Mouse (Mus musculus) hindbrain, postnatal 0 days (tissue): ENCODE results near the gene Kctd11. TPM values are rescaled to one million over a fixed set of nuclear protein-coding genes. Genes with fewer than 3 reads are reported as not detected.
A peak's percentile ranks its signal among the peaks of the same experiment; 100 is the strongest.

Source experiments
- ATAC-seq: fragments of 200-750 bp; cut with Nextera tagmentation; 2 replicates; pipeline ENCODE4 v1.8.0; 2017; ENCODE audit warnings: mild to moderate bottlenecking, moderate TSS enrichment, moderate library complexity
- DNase-seq: peaks from one replicate; pipeline ENCODE4 v3.0.0-alpha.2; 2015; ENCODE audit warnings: low spot score
- H3K27ac ChIP-seq: fragments of 300-500 bp; sonication (generic); 2 replicates; pipeline ENCODE4 v1.5.1; 2014; ENCODE audit warnings: mild to moderate bottlenecking
- H3K27me3 ChIP-seq: fragments of 300-500 bp; sonication (generic); 2 replicates; pipeline ENCODE4 v1.6.1; 2014; ENCODE audit warnings: low read length, mixed read lengths; ENCODE audit not compliant: insufficient read depth
- H3K36me3 ChIP-seq: fragments of 300-500 bp; sonication (generic); 2 replicates; pipeline ENCODE4 v1.6.1; 2014; ENCODE audit warnings: low read length, mixed read lengths; ENCODE audit not compliant: insufficient read depth
- H3K4me1 ChIP-seq: fragments of 300-500 bp; sonication (generic); 2 replicates; pipeline ENCODE4 v1.6.1; 2014; ENCODE audit warnings: antibody characterized with exemption, low read length, mixed read lengths; ENCODE audit not compliant: insufficient read depth
- H3K4me2 ChIP-seq: fragments of 300-500 bp; sonication (generic); 2 replicates; pipeline ENCODE4 v1.6.1; 2014; ENCODE audit warnings: low read depth, mild to moderate bottlenecking, low read length, moderate library complexity, mixed read lengths
- H3K4me3 ChIP-seq: fragments of 300-500 bp; sonication (generic); 2 replicates; pipeline ENCODE4 v1.5.1; 2014; ENCODE audit warnings: low read length
- H3K9ac ChIP-seq: fragments of 300-500 bp; sonication (generic); replicated peaks from 2 replicates; pipeline ENCODE4 v1.6.1; 2014; ENCODE audit warnings: mild to moderate bottlenecking, low read length, moderate library complexity, mixed read lengths
- H3K9me3 ChIP-seq: fragments of 300-500 bp; sonication (generic); 2 replicates; pipeline ENCODE4 v1.6.1; 2016; ENCODE audit warnings: low read length, mixed read lengths
- CTCF ChIP-seq: IDR thresholded peaks from 2 replicates; pipeline ENCODE4 v1.5.1; 2016; ENCODE audit warnings: antibody characterized with exemption, control low read depth, low read depth
- WGBS: fragments of 180-500 bp; shearing (Covaris S2); extraction: QIAGEN DNeasy Blood & Tissue Kit; methylation state at CpG from one replicate; pipeline ENCODE4 v1.1.7; 2014; 5-methylcytosine and 5-hydroxymethylcytosine counted together
- microRNA-seq, 2 experiments: library from miRNA; unstranded; fragments of <30 nt; microRNA quantifications; one replicate each; pipeline ENCODE4; 2016
- polyA plus RNA-seq: library from polyadenylated mRNA; unstranded; fragments of >200 nt; fragmentation: Nextera tagmentation; extraction: Ambion mirVana; gene quantifications from 2 replicates; pipeline ENCODE4 v1.2.1, GENCODE M21; 2015
- total RNA-seq: library from RNA; depleted of rRNA; stranded (reverse); fragments of >200 nt; gene quantifications from 2 replicates; pipeline ENCODE4 v1.2.3, GENCODE M21; 2014; rRNA removed

The Kctd11 gene
- total and polyA plus RNA-seq, 2 experiments from 2014 or later = 1.3 to 2.0 TPM

DNA sequence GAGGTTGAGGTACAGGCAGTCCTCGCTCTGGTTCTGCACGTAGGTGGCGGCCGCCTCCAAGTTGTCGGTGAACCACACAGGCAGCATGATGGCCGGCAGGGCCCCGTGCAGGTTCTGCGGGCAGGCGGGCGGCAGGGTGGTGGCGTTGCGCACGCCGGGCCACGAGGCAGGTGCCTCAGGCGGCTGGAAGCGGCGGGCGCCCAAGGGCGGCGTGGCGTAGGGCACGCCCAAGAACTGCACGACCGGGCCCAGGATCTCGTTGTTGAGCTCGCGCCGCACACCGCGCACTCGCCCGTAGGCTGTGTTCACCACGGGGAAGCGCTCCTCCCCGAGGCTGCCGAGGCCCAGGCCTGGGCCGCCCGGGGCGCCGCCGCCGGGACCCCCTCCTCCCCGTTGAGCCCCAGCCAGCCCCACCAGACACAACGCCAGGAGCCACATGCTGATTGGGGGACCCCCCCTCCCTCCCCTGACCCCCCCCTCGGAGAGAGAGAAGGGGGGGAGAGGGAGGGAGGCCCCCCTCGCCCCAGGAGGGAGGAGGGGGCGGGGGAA is 47.1 kb downstream of the Kctd11 start:
- peak overlapping the region; percentile 79 for H3K9ac ChIP-seq
- H3K27me3 ChIP-seq = no peaks in the 10 kb centered on the region
- DNase-seq = peak; percentile 48

GRCm38 (mm10) chr11:69833554-69833953 is 47.7 kb downstream of the Kctd11 start:
- peak overlapping the region; percentile 86 for H3K4me2 ChIP-seq
- no peak for ATAC-seq
- peaks cover 10% of the 10 kb centered on the region for H3K36me3 ChIP-seq
- no peaks in the 10 kb centered on the region for H3K9me3 ChIP-seq
- peaks cover 11% of the 10 kb centered on the region for H3K4me1 ChIP-seq
- TF ChIP-seq CTCF = no peak
- peak overlapping the region; percentile 72 for H3K4me3 ChIP-seq
- H3K27me3 ChIP-seq = no peaks in the 10 kb centered on the region
- 55% methylated on average over 8 of the region's 8 CpGs for WGBS
- peak overlapping the region; percentile 79; the same call in 1 of the 2 replicates for H3K9ac ChIP-seq
- no peak for DNase-seq
- no peak overlapping the region for H3K27ac ChIP-seq

More for the DNA sequence above, 47.1 kb downstream of the Kctd11 start:
- 10% methylated on average over 30 of the region's 48 CpGs for WGBS
- Histone ChIP-seq H3K4me1 (peaks cover 12% of the 10 kb centered on the region), H3K36me3 (peaks cover 10% of the 10 kb centered on the region), H3K27ac (no peak overlapping the region), H3K4me2 (peak overlapping the region; percentile 86), H3K4me3 (peak overlapping the region; percentile 72), H3K9me3 (no peaks in the 10 kb centered on the region)
- TF ChIP-seq CTCF = no peak
- no peak for ATAC-seq

DNA sequence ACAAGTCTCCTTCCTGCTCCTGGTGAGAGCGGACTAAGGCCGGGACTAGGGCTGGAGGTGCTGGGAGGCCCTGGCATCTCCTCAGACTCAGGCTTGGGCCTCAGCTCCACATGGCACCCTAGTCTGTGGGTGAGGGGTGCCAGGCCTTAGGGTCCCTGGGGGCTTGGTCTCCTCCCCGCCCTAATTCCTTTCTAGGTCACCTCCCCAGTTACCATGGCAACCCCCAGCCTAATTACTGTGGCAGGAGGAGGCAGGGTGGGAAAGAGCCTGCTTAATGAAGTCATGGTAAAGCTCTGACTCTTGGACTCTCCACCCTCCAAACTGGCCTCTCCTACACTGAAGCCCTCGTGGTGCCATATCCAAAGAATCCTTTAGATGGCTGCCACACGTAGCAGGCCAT is 52.4 kb downstream of the Kctd11 start:
- Histone ChIP-seq H3K4me1 (no peaks in the 10 kb centered on the region), H3K4me2 (no peak overlapping the region), H3K27me3 (no peaks in the 10 kb centered on the region), H3K27ac (no peak overlapping the region), H3K4me3 (no peak overlapping the region), H3K9ac (no peak overlapping the region), H3K9me3 (no peaks in the 10 kb centered on the region), H3K36me3 (peaks cover 51% of the 10 kb centered on the region)
- WGBS = 51% methylated on average over 5 of the region's 5 CpGs
- no peak for TF ChIP-seq CTCF
- no peak for DNase-seq
- ATAC-seq = no peak

Small RNAs within 50 kb of the gene (microRNA-seq; reads per million reads assigned to microRNA genes)
- gene Mir6924 = 0 reads per million in 2 experiments

Other genes starting within 250 kb of the Kctd11 start
Only the 30 nearest of the 41 such genes appear.
- 18.3 and 18.8 TPM in 2 replicates for gene Polr2a, start 122.8 kb downstream of the Kctd11 start, total RNA-seq
- 9.1 and 10.5 TPM in 2 replicates for gene Polr2a, start 122.8 kb downstream of the Kctd11 start, polyA plus RNA-seq
- gene Slc35g3, start 119.4 kb downstream of the Kctd11 start, total RNA-seq = 0.72 TPM in 1 of 2 replicates, not detected in the other
- 0.11 and 0.15 TPM in 2 replicates for gene Slc35g3, start 119.4 kb downstream of the Kctd11 start, polyA plus RNA-seq
- 39.2 and 39.9 TPM in 2 replicates for gene Zbtb4, start 115.5 kb downstream of the Kctd11 start, total RNA-seq
- gene Zbtb4, start 115.5 kb downstream of the Kctd11 start, polyA plus RNA-seq = 4.6 and 4.9 TPM in 2 replicates
- 1.5 TPM in 1 of 2 replicates, not detected in the other for gene Chrnb1, start 85.5 kb downstream of the Kctd11 start, total RNA-seq
- 0.85 and 1.5 TPM in 2 replicates for gene Chrnb1, start 85.5 kb downstream of the Kctd11 start, polyA plus RNA-seq
- 19.1 and 19.2 TPM in 2 replicates for gene Fgf11, start 79.5 kb downstream of the Kctd11 start, total RNA-seq
- 3.8 and 4.4 TPM in 2 replicates for gene Fgf11, start 79.5 kb downstream of the Kctd11 start, polyA plus RNA-seq
- 0.16 and 0.72 TPM in 2 replicates for gene Tmem102, start 75.8 kb downstream of the Kctd11 start, total RNA-seq
- gene Tmem102, start 75.8 kb downstream of the Kctd11 start, polyA plus RNA-seq = 1.1 and 1.5 TPM in 2 replicates
- not detected in 2 replicates for gene Gm39566, start 66.1 kb downstream of the Kctd11 start, total RNA-seq
- not detected in 2 replicates for gene Gm39566, start 66.1 kb downstream of the Kctd11 start, polyA plus RNA-seq
- gene Spem2, start 62.9 kb downstream of the Kctd11 start, total RNA-seq = not detected in 2 replicates
- not detected in 2 replicates for gene Spem2, start 62.9 kb downstream of the Kctd11 start, polyA plus RNA-seq
- not detected in 2 replicates for gene Spem1, start 59.2 kb downstream of the Kctd11 start, total RNA-seq
- 0.28 and 0.40 TPM in 2 replicates for gene Spem1, start 59.2 kb downstream of the Kctd11 start, polyA plus RNA-seq
- 126 and 130 TPM in 2 replicates for gene Nlgn2, start 43.6 kb downstream of the Kctd11 start, total RNA-seq
- 20.8 and 22.3 TPM in 2 replicates for gene Nlgn2, start 43.6 kb downstream of the Kctd11 start, polyA plus RNA-seq
- 119 and 153 TPM in 2 replicates for gene Tmem256, start 42.9 kb downstream of the Kctd11 start, total RNA-seq
- 435 and 439 TPM in 2 replicates for gene Tmem256, start 42.9 kb downstream of the Kctd11 start, polyA plus RNA-seq
- gene Plscr3, start 35.0 kb downstream of the Kctd11 start, total RNA-seq = 24.7 and 26.3 TPM in 2 replicates
- gene Plscr3, start 35.0 kb downstream of the Kctd11 start, polyA plus RNA-seq = 32.2 and 33.4 TPM in 2 replicates
- gene Tnk1, start 22.7 kb downstream of the Kctd11 start, total RNA-seq = not detected in 2 replicates
- gene Tnk1, start 22.7 kb downstream of the Kctd11 start, polyA plus RNA-seq = 0.15 TPM in 1 of 2 replicates, not detected in the other
- not detected in 2 replicates for gene Tmem95, start 3.4 kb downstream of the Kctd11 start, total RNA-seq
- not detected in 2 replicates for gene Tmem95, start 3.4 kb downstream of the Kctd11 start, polyA plus RNA-seq
- 1.5 TPM in 1 of 2 replicates, not detected in the other for gene Acap1, start 14.1 kb upstream of the Kctd11 start, total RNA-seq
- 0.20 and 0.21 TPM in 2 replicates for gene Acap1, start 14.1 kb upstream of the Kctd11 start, polyA plus RNA-seq
- 2.9 and 9.7 TPM in 2 replicates for gene 2810408A11Rik, start 19.6 kb upstream of the Kctd11 start, total RNA-seq
- 6.5 and 8.1 TPM in 2 replicates for gene 2810408A11Rik, start 19.6 kb upstream of the Kctd11 start, polyA plus RNA-seq
- gene Neurl4, start 19.7 kb upstream of the Kctd11 start, total RNA-seq = 95.1 and 118 TPM in 2 replicates
- 11.9 and 13.1 TPM in 2 replicates for gene Neurl4, start 19.7 kb upstream of the Kctd11 start, polyA plus RNA-seq
- gene Gps2, start 32.5 kb upstream of the Kctd11 start, total RNA-seq = 48.1 and 67.6 TPM in 2 replicates
- 60.8 and 65.9 TPM in 2 replicates for gene Gps2, start 32.5 kb upstream of the Kctd11 start, polyA plus RNA-seq
- 491 and 500 TPM in 2 replicates for gene Eif5a, start 40.6 kb upstream of the Kctd11 start, total RNA-seq
- 1,157 and 1,160 TPM in 2 replicates for gene Eif5a, start 40.6 kb upstream of the Kctd11 start, polyA plus RNA-seq
- gene Ybx2, start 54.4 kb upstream of the Kctd11 start, total RNA-seq = 23.9 and 31.1 TPM in 2 replicates
- gene Ybx2, start 54.4 kb upstream of the Kctd11 start, polyA plus RNA-seq = 3.3 and 5.9 TPM in 2 replicates
- gene Slc2a4, start 66.8 kb upstream of the Kctd11 start, total RNA-seq = 9.5 and 12.8 TPM in 2 replicates
- 6.1 and 6.5 TPM in 2 replicates for gene Slc2a4, start 66.8 kb upstream of the Kctd11 start, polyA plus RNA-seq
- gene Cldn7, start 83.4 kb upstream of the Kctd11 start, total RNA-seq = not detected in 2 replicates
- gene Cldn7, start 83.4 kb upstream of the Kctd11 start, polyA plus RNA-seq = 0.18 and 0.19 TPM in 2 replicates
- 37.7 and 40.9 TPM in 2 replicates for gene Ctdnep1, start 99.8 kb upstream of the Kctd11 start, total RNA-seq
- gene Ctdnep1, start 99.8 kb upstream of the Kctd11 start, polyA plus RNA-seq = 24.7 and 25.0 TPM in 2 replicates
- gene Elp5, start 101.1 kb upstream of the Kctd11 start, total RNA-seq = 137 and 147 TPM in 2 replicates
- 168 and 170 TPM in 2 replicates for gene Elp5, start 101.1 kb upstream of the Kctd11 start, polyA plus RNA-seq
- gene Gabarap, start 109.7 kb upstream of the Kctd11 start, total RNA-seq = 175 and 209 TPM in 2 replicates
- 548 and 563 TPM in 2 replicates for gene Gabarap, start 109.7 kb upstream of the Kctd11 start, polyA plus RNA-seq
- gene Phf23, start 114.4 kb upstream of the Kctd11 start, total RNA-seq = 34.3 and 47.9 TPM in 2 replicates
- 44.0 and 46.0 TPM in 2 replicates for gene Phf23, start 114.4 kb upstream of the Kctd11 start, polyA plus RNA-seq
- gene Dvl2, start 119.2 kb upstream of the Kctd11 start, total RNA-seq = 20.9 and 37.3 TPM in 2 replicates
- gene Dvl2, start 119.2 kb upstream of the Kctd11 start, polyA plus RNA-seq = 18.1 and 19.3 TPM in 2 replicates
- gene Acadvl, start 134.0 kb upstream of the Kctd11 start, total RNA-seq = 44.4 and 47.2 TPM in 2 replicates
- 65.2 and 75.2 TPM in 2 replicates for gene Acadvl, start 134.0 kb upstream of the Kctd11 start, polyA plus RNA-seq
- gene Dlg4, start 135.5 kb upstream of the Kctd11 start, total RNA-seq = 209 and 225 TPM in 2 replicates
- gene Dlg4, start 135.5 kb upstream of the Kctd11 start, polyA plus RNA-seq = 18.8 and 22.4 TPM in 2 replicates
- 2.3 and 2.8 TPM in 2 replicates for gene Asgr1, start 172.7 kb upstream of the Kctd11 start, total RNA-seq
- gene Asgr1, start 172.7 kb upstream of the Kctd11 start, polyA plus RNA-seq = 3.7 TPM in 2 replicates